Mouse (Mus musculus) C2C12 (cell line): Measurements from ENCODE around the gene Olfr140.

Experiments
- CTCF ChIP-seq: IDR thresholded peaks from one replicate; pipeline ENCODE4 v1.5.1; 2011; ENCODE audit not compliant: control insufficient read depth, insufficient read depth, insufficient read length
- MAX ChIP-seq: IDR thresholded peaks from one replicate; pipeline ENCODE4 v1.6.1; 2011; ENCODE audit warnings: mild to moderate bottlenecking, control low read depth
- MYOG ChIP-seq: IDR thresholded peaks from one replicate; pipeline ENCODE4 v1.6.1; 2011; ENCODE audit not compliant: control insufficient read depth, insufficient read length; ENCODE audit errors: extremely low read depth
- USF1 ChIP-seq: IDR thresholded peaks from one replicate; pipeline ENCODE4 v1.6.1; 2011; ENCODE audit warnings: low read depth, mild to moderate bottlenecking, control low read depth, moderate library complexity

DNA sequence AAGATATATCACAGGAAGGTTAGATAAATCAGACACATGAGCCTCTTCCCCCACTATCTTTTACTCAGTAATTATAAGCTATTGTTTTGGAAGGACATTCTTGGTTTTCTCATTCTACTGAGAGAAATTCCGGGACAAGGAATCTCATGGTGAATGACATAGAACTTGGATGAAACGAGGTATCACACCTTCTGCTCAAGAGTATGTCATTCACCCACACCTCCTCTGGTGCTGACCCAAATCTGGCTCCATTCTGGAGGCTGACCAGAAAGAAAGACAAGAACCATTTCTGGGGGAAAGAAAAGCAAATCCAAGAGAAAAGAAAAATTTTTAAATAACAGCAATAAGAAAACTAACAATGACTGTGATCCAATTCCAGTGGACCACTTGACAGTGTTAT lies 6.7 kb upstream of the Olfr140 start:
- TF ChIP-seq CTCF (no peak), MYOG (no peak), USF1 (no peak), MAX (no peak)
